Mouse (Mus musculus): ENCODE measurements around the gene Zfp219.

DNA sequence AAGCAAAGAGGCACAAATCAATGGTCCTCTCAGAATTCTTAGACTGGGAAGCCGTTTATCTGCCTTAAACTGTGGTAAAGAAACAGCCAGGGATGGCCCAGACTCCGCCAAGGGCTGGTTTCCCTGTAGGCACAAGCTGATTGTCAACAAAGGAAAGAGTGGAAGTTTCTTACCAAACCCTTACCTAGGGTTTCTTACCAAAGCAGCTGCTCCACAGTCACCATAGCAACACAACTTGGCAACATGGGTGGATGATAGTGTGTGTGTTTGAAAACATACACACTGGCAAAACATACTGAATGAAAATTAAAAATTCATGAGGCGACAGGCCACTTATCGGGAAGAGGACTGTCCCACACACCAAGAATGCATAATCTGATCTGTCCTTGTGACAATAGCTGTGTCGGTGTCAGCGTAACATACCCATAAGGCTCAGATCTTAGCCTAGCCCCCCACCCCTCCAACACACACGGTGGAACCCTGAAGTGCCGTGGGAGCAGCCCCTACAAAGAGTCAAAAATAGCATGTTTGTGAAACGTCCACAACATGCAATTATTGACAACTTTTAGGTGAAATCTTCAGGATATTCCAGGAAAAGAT lies 25.5 kb upstream of the Zfp219 start:
- no peak for TF ChIP-seq CTCF (IDR thresholded peaks at IDR 0.05; ENCODE audit: extremely low read depth, insufficient read depth, insufficient read length, insufficient replicate concordance)
- no peak for TF ChIP-seq POLR2A (IDR thresholded peaks at IDR 0.05; ENCODE audit: low read depth, low read length)
